Mouse (Mus musculus): ENCODE measurements at regions not wholly inside any gene's neighbourhood (a gene's known extent, or its start where the extent isn't known, plus 50 kb on each side); places are given as distances from the start of the nearest gene placed in this dataset.

- TF ChIP-seq CTCF (IDR thresholded peaks at IDR 0.05; ENCODE audit: extremely low read depth, insufficient read depth, low read length) (no peak), POLR2A (IDR thresholded peaks at IDR 0.05; ENCODE audit: extremely low read depth, insufficient read depth, low read length) (no peak)
Measured at GRCm38 (mm10) chr16:97258821-97259220, 88.3 kb upstream of the Dscam start.
